Mouse (Mus musculus) hindbrain, embryonic 12.5 days (tissue): ENCODE measurements around the gene Igsf6. TPM values are rescaled to one million over a fixed set of nuclear protein-coding genes. Genes with fewer than 3 reads are reported as not detected.

Experiments
- ATAC-seq: fragments of 200-750 bp; cut with Nextera tagmentation; 2 replicates; pipeline ENCODE4 v1.8.0; 2017; ENCODE audit warnings: moderate TSS enrichment; ENCODE audit not compliant: low FRiP score
- H3K27ac ChIP-seq: fragments of 300-500 bp; sonication (generic); 2 replicates; pipeline ENCODE4 v1.5.1; 2016; ENCODE audit warnings: mild to moderate bottlenecking
- H3K27me3 ChIP-seq: fragments of 300-500 bp; sonication (generic); 2 replicates; pipeline ENCODE4 v1.6.1; 2016; ENCODE audit warnings: mild to moderate bottlenecking
- H3K36me3 ChIP-seq: fragments of 300-500 bp; sonication (generic); 2 replicates; pipeline ENCODE4 v1.6.1; 2016; ENCODE audit warnings: mild to moderate bottlenecking
- H3K4me1 ChIP-seq: fragments of 300-500 bp; sonication (generic); 2 replicates; pipeline ENCODE4 v1.6.1; 2016
- H3K4me2 ChIP-seq: fragments of 300-500 bp; sonication (generic); replicated peaks from 2 replicates; pipeline ENCODE4 v1.6.1; 2016; ENCODE audit warnings: mild to moderate bottlenecking
- H3K4me3 ChIP-seq: fragments of 300-500 bp; sonication (generic); 2 replicates; pipeline ENCODE4 v1.5.1; 2016; ENCODE audit warnings: mild to moderate bottlenecking
- H3K9ac ChIP-seq: fragments of 300-500 bp; sonication (generic); 2 replicates; pipeline ENCODE4 v1.6.1; 2016; ENCODE audit warnings: mild to moderate bottlenecking, moderate library complexity
- H3K9me3 ChIP-seq: fragments of 300-500 bp; sonication (generic); replicated peaks from 2 replicates; pipeline ENCODE4 v1.6.1; 2016; ENCODE audit warnings: mild to moderate bottlenecking
- WGBS: fragments of 180-500 bp; shearing (Covaris S2); methylation state at CpG from one replicate; pipeline ENCODE4 v1.1.7; 2016; 5-methylcytosine and 5-hydroxymethylcytosine counted together
- polyA plus RNA-seq: library from polyadenylated mRNA; unstranded; fragments of >200 nt; fragmentation: Nextera tagmentation; extraction: Ambion mirVana; gene quantifications from 2 replicates; pipeline ENCODE4 v1.2.1, GENCODE M21; 2016

The Igsf6 gene
- polyA plus RNA-seq, 1 experiment from 2014 or later, result 0.88 TPM

GRCm38 (mm10) chr7:121081816-121082215, 7.4 kb upstream of the Igsf6 start:
- H3K27me3 ChIP-seq, result no peaks in the 10 kb centered on the region
- no peak overlapping the region for H3K27ac ChIP-seq
- H3K9me3 ChIP-seq, result no peaks in the 10 kb centered on the region
- no peak overlapping the region for H3K9ac ChIP-seq
- no peak overlapping the region for H3K4me2 ChIP-seq
- no peak for ATAC-seq
- no peak overlapping the region for H3K4me3 ChIP-seq
- peaks cover 11% of the 10 kb centered on the region; the same call in 1 of the 2 replicates for H3K36me3 ChIP-seq
- WGBS, result 80% methylated on average over 2 of the region's 2 CpGs
- H3K4me1 ChIP-seq, result peaks cover 23% of the 10 kb centered on the region

GRCm38 (mm10) chr7:121081350-121081749, 7.0 kb upstream of the Igsf6 start, which contains the start of gene Otoa:
Gene Otoa, plus strand, starts transcription at chr7:121081650.
- H3K9me3 ChIP-seq, result no peaks in the 10 kb centered on the region
- H3K4me1 ChIP-seq, result peaks cover 22% of the 10 kb centered on the region
- 89% methylated on average over 4 of the region's 4 CpGs for WGBS
- H3K4me3 ChIP-seq, result no peak within 1 kb of the TSS
- H3K27ac ChIP-seq, result no peak within 1 kb of the TSS
- no peak within 1 kb of the TSS for H3K4me2 ChIP-seq
- no peaks in the 10 kb centered on the region for H3K27me3 ChIP-seq
- no peak within 1 kb of the TSS for H3K9ac ChIP-seq
- no peak for ATAC-seq
- peaks cover 11% of the 10 kb centered on the region; the same call in 1 of the 2 replicates for H3K36me3 ChIP-seq

- no peaks in the 10 kb centered on the region for H3K27me3 ChIP-seq
- H3K27ac ChIP-seq, result no peak overlapping the region
- no peaks in the 10 kb centered on the region for H3K9me3 ChIP-seq
- no peak overlapping the region for H3K4me3 ChIP-seq
- H3K4me1 ChIP-seq, result 0 out of 2 replicates have a peak, but pooled peaks cover 3% of the 10 kb centered on the region
- peak; percentile 69 for ATAC-seq
- no peak overlapping the region for H3K9ac ChIP-seq
- H3K4me2 ChIP-seq, result no peak overlapping the region
- WGBS, result 17% methylated on average over 5 of the region's 5 CpGs
- H3K36me3 ChIP-seq, result peaks cover 29% of the 10 kb centered on the region
Measured at GRCm38 (mm10) chr7:121077829-121078228, 3.5 kb upstream of the Igsf6 start.

- H3K4me3 ChIP-seq, result no peak overlapping the region
- H3K9me3 ChIP-seq, result no peaks in the 10 kb centered on the region
- no peak overlapping the region for H3K27ac ChIP-seq
- no peaks in the 10 kb centered on the region for H3K27me3 ChIP-seq
- H3K9ac ChIP-seq, result no peak overlapping the region
- 0 out of 2 replicates have a peak, but pooled peaks cover 3% of the 10 kb centered on the region for H3K4me1 ChIP-seq
- peaks cover 29% of the 10 kb centered on the region for H3K36me3 ChIP-seq
- H3K4me2 ChIP-seq, result no peak overlapping the region
- WGBS, result 91% methylated on average over 6 of the region's 6 CpGs
- no peak for ATAC-seq
Measured at GRCm38 (mm10) chr7:121077311-121077710, 2.9 kb upstream of the Igsf6 start.

- no peak overlapping the region for H3K4me2 ChIP-seq
- H3K4me1 ChIP-seq, result 0 out of 2 replicates have a peak, but pooled peaks cover 3% of the 10 kb centered on the region
- H3K36me3 ChIP-seq, result peaks cover 45% of the 10 kb centered on the region
- H3K27me3 ChIP-seq, result no peaks in the 10 kb centered on the region
- H3K9ac ChIP-seq, result no peak overlapping the region
- H3K4me3 ChIP-seq, result no peak overlapping the region
- WGBS, result 93% methylated on average over 5 of the region's 5 CpGs
- no peaks in the 10 kb centered on the region for H3K9me3 ChIP-seq
- H3K27ac ChIP-seq, result no peak overlapping the region
- no peak for ATAC-seq
Measured at GRCm38 (mm10) chr7:121075416-121075815, 1.0 kb upstream of the Igsf6 start.

- no peak for ATAC-seq
- no peak overlapping the region for H3K4me2 ChIP-seq
- H3K27ac ChIP-seq, result no peak overlapping the region
- 94% methylated on average over 6 of the region's 6 CpGs for WGBS
- H3K9me3 ChIP-seq, result no peaks in the 10 kb centered on the region
- H3K9ac ChIP-seq, result no peak overlapping the region
- H3K4me1 ChIP-seq, result 0 out of 2 replicates have a peak, but pooled peaks cover 3% of the 10 kb centered on the region
- H3K27me3 ChIP-seq, result no peaks in the 10 kb centered on the region
- no peak overlapping the region for H3K4me3 ChIP-seq
- H3K36me3 ChIP-seq, result peaks cover 50% of the 10 kb centered on the region
Measured at GRCm38 (mm10) chr7:121074801-121075400, 529 bp upstream of the Igsf6 start.

GRCm38 (mm10) chr7:121072506-121072905, 1.9 kb downstream of the Igsf6 start:
- no peak overlapping the region for H3K4me2 ChIP-seq
- 88% methylated on average over 5 of the region's 5 CpGs for WGBS
- no peaks in the 10 kb centered on the region for H3K4me1 ChIP-seq
- H3K9ac ChIP-seq, result no peak overlapping the region
- H3K27me3 ChIP-seq, result no peaks in the 10 kb centered on the region
- ATAC-seq, result no peak
- no peak overlapping the region for H3K27ac ChIP-seq
- no peaks in the 10 kb centered on the region for H3K9me3 ChIP-seq
- no peak overlapping the region for H3K4me3 ChIP-seq
- H3K36me3 ChIP-seq, result peaks cover 44% of the 10 kb centered on the region

GRCm38 (mm10) chr7:121071276-121071675, 3.1 kb downstream of the Igsf6 start:
- peaks cover 51% of the 10 kb centered on the region for H3K36me3 ChIP-seq
- 90% methylated on average over 4 of the region's 4 CpGs for WGBS
- ATAC-seq, result no peak

GRCm38 (mm10) chr7:121064309-121064708, 10.1 kb downstream of the Igsf6 start:
- Histone ChIP-seq H3K27me3 (no peaks in the 10 kb centered on the region), H3K4me2 (no peak overlapping the region), H3K4me3 (no peak overlapping the region), H3K4me1 (no peaks in the 10 kb centered on the region), H3K27ac (no peak overlapping the region), H3K36me3 (peaks cover 23% of the 10 kb centered on the region), H3K9ac (no peak overlapping the region), H3K9me3 (no peaks in the 10 kb centered on the region)
- no peak for ATAC-seq
- WGBS, result 70% methylated on average over 4 of the region's 4 CpGs

More at GRCm38 (mm10) chr7:121071276-121071675, 3.1 kb downstream of the Igsf6 start:
- no peak overlapping the region for H3K27ac ChIP-seq
- no peak overlapping the region for H3K4me3 ChIP-seq
- H3K4me1 ChIP-seq, result no peaks in the 10 kb centered on the region
- no peak overlapping the region for H3K9ac ChIP-seq
- H3K9me3 ChIP-seq, result no peaks in the 10 kb centered on the region
- H3K27me3 ChIP-seq, result no peaks in the 10 kb centered on the region
- H3K4me2 ChIP-seq, result no peak overlapping the region

- Histone ChIP-seq H3K4me3 (no peak overlapping the region), H3K4me2 (no peak overlapping the region), H3K27me3 (no peaks in the 10 kb centered on the region), H3K9me3 (no peaks in the 10 kb centered on the region), H3K9ac (no peak overlapping the region), H3K4me1 (no peaks in the 10 kb centered on the region), H3K36me3 (peaks cover 43% of the 10 kb centered on the region), H3K27ac (no peak overlapping the region)
- WGBS, result 63% methylated on average over 6 of the region's 6 CpGs
- ATAC-seq, result no peak
Measured at GRCm38 (mm10) chr7:121059477-121060218, 14.7 kb downstream of the Igsf6 start.

GRCm38 (mm10) chr7:121053071-121053470, 21.3 kb downstream of the Igsf6 start:
- Histone ChIP-seq H3K4me3 (no peak overlapping the region), H3K27me3 (no peaks in the 10 kb centered on the region), H3K36me3 (peaks cover 55% of the 10 kb centered on the region), H3K27ac (no peak overlapping the region), H3K9ac (no peak overlapping the region), H3K9me3 (no peaks in the 10 kb centered on the region), H3K4me2 (no peak overlapping the region), H3K4me1 (no peaks in the 10 kb centered on the region)
- ATAC-seq, result no peak
- 91% methylated on average over 4 of the region's 4 CpGs for WGBS

- H3K4me1 ChIP-seq, result no peaks in the 10 kb centered on the region
- ATAC-seq, result no peak
- H3K9me3 ChIP-seq, result no peaks in the 10 kb centered on the region
- H3K9ac ChIP-seq, result no peak overlapping the region
- H3K27ac ChIP-seq, result no peak overlapping the region
- no peak overlapping the region for H3K4me2 ChIP-seq
- no peak overlapping the region for H3K4me3 ChIP-seq
- 95% methylated on average over 2 of the region's 2 CpGs for whole genome bisulfite sequencing
- H3K27me3 ChIP-seq, result no peaks in the 10 kb centered on the region
- peaks cover 20% of the 10 kb centered on the region for H3K36me3 ChIP-seq
Measured at GRCm38 (mm10) chr7:121047624-121048023, 26.7 kb downstream of the Igsf6 start.
